Mouse (Mus musculus) kidney, adult 2 months (tissue): ENCODE data around the gene Ppp3ca. TPM values are rescaled to one million over a fixed set of nuclear protein-coding genes. Genes with fewer than 3 reads are reported as not detected.

Source experiments
- DNase-seq: peaks from one replicate; pipeline ENCODE4 v3.0.0; 2021
- H3K27ac ChIP-seq: fragments of 200-500 bp; 2 replicates; pipeline ENCODE4 v1.5.1; 2012; ENCODE audit warnings: low read depth, low read length, control low read depth, inconsistent platforms; ENCODE audit not compliant: insufficient read depth
- H3K27me3 ChIP-seq: fragments of 200-500 bp; replicated peaks from 2 replicates; pipeline ENCODE4 v1.6.1; 2012; ENCODE audit warnings: mild to moderate bottlenecking, moderate library complexity, low read length, inconsistent platforms; ENCODE audit not compliant: control insufficient read depth, insufficient read depth
- H3K36me3 ChIP-seq: fragments of 200-500 bp; 2 replicates; pipeline ENCODE4 v1.6.1; 2012; ENCODE audit warnings: mild to moderate bottlenecking, moderate library complexity, low read length, inconsistent platforms; ENCODE audit not compliant: control insufficient read depth, insufficient read depth
- H3K4me1 ChIP-seq: fragments of 200-500 bp; 2 replicates; pipeline ENCODE4 v1.6.1; 2011; ENCODE audit warnings: low read length; ENCODE audit not compliant: control insufficient read depth, insufficient read depth
- H3K4me3 ChIP-seq: fragments of 200-500 bp; 2 replicates; pipeline ENCODE4 v1.5.1; 2011; ENCODE audit warnings: mild to moderate bottlenecking, low read depth, low read length, control low read depth; ENCODE audit not compliant: insufficient read depth
- CTCF ChIP-seq: fragments of 200-500 bp; conservative IDR thresholded peaks from 2 replicates; pipeline ENCODE4 v1.5.1; 2011; ENCODE audit warnings: low read depth, mild to moderate bottlenecking, control low read depth, low read length, moderate library complexity, mixed read lengths; ENCODE audit not compliant: insufficient read depth, insufficient read length
- POLR2A ChIP-seq: fragments of 200-500 bp; IDR thresholded peaks from one replicate; pipeline ENCODE4 v1.6.1; 2011; ENCODE audit warnings: low read depth, low read length, control low read depth
- whole genome bisulfite sequencing: fragments of 180-500 bp; shearing (Covaris S2); methylation state at CpG from one replicate; pipeline ENCODE4 v1.1.7; 2018; 5-methylcytosine and 5-hydroxymethylcytosine counted together
- polyA plus RNA-seq: library from polyadenylated mRNA; depleted of rRNA; stranded (reverse); fragments of >200 nt; gene quantifications from 2 replicates; pipeline ENCODE4 v1.2.3, GENCODE M21; 2012

Ppp3ca gene
- polyA plus RNA-seq, 1 experiment: 14.0 TPM

- 49% methylated on average over 2 of the region's 2 CpGs for WGBS
- TF ChIP-seq CTCF (no peak), POLR2A (no peak)
- peak; percentile 67 for DNase-seq
Observed at GRCm38 (mm10) chr3:136668072-136668471, 1.9 kb upstream of the Ppp3ca start.

GRCm38 (mm10) chr3:136669231-136670109 lies 454 bp upstream of the Ppp3ca start:
- TF ChIP-seq CTCF (no peak), POLR2A (peak; percentile 96)
- peak overlapping the region; percentile 85 for H3K4me3 ChIP-seq
- H3K4me1 ChIP-seq: peaks cover 8% of the 10 kb centered on the region; the same call in 1 of the 2 replicates
- WGBS: under 1% methylated on average over 56 of the region's 56 CpGs
- no peaks in the 10 kb centered on the region for H3K36me3 ChIP-seq
- peak; percentile 100 for DNase-seq
- no peaks in the 10 kb centered on the region for H3K27me3 ChIP-seq
- peak overlapping the region; percentile 81 for H3K27ac ChIP-seq

More at GRCm38 (mm10) chr3:136668072-136668471, 1.9 kb upstream of the Ppp3ca start:
- Histone ChIP-seq H3K27ac (no peak overlapping the region), H3K4me3 (no peak overlapping the region), H3K27me3 (no peaks in the 10 kb centered on the region), H3K4me1 (0 out of 2 replicates have a peak, but pooled peaks cover 3% of the 10 kb centered on the region), H3K36me3 (no peaks in the 10 kb centered on the region)

GRCm38 (mm10) chr3:136670360-136671131 lies 622 bp downstream of the Ppp3ca start:
- no peak for TF ChIP-seq CTCF
- TF ChIP-seq POLR2A: no peak
- WGBS: under 1% methylated on average over 92 of the region's 92 CpGs
- Histone ChIP-seq H3K4me1 (peaks cover 8% of the 10 kb centered on the region; the same call in 1 of the 2 replicates), H3K27ac (peak overlapping the region; percentile 81), H3K27me3 (no peaks in the 10 kb centered on the region), H3K4me3 (peak overlapping the region; percentile 85), H3K36me3 (no peaks in the 10 kb centered on the region)
- peak; percentile 88 for DNase-seq

- WGBS: under 1% methylated on average over 47 of the region's 52 CpGs
- DNase-seq: peak; percentile 83
- Histone ChIP-seq H3K27me3 (no peaks in the 10 kb centered on the region), H3K4me3 (peak overlapping the region; percentile 85), H3K36me3 (no peaks in the 10 kb centered on the region), H3K27ac (peak overlapping the region; percentile 79), H3K4me1 (peaks cover 8% of the 10 kb centered on the region; the same call in 1 of the 2 replicates)
- TF ChIP-seq CTCF: no peak
- no peak for TF ChIP-seq POLR2A
Observed at GRCm38 (mm10) chr3:136671161-136671939, 1.4 kb downstream of the Ppp3ca start.

- Histone ChIP-seq H3K27ac (peak overlapping the region; percentile 79; the same call in 1 of the 2 replicates), H3K4me1 (peaks cover 8% of the 10 kb centered on the region; the same call in 1 of the 2 replicates), H3K4me3 (peak overlapping the region; percentile 85), H3K36me3 (no peaks in the 10 kb centered on the region), H3K27me3 (no peaks in the 10 kb centered on the region)
- TF ChIP-seq CTCF: no peak
- TF ChIP-seq POLR2A: no peak
- no peak for DNase-seq
- WGBS: 10% methylated on average over 5 of the region's 5 CpGs
Observed at GRCm38 (mm10) chr3:136671940-136672278, 2.0 kb downstream of the Ppp3ca start.

- Histone ChIP-seq H3K4me3 (no peak overlapping the region), H3K4me1 (peaks cover 8% of the 10 kb centered on the region; the same call in 1 of the 2 replicates), H3K27ac (no peak overlapping the region), H3K27me3 (no peaks in the 10 kb centered on the region), H3K36me3 (no peaks in the 10 kb centered on the region)
- WGBS: 70% methylated on average over 3 of the region's 3 CpGs
- DNase-seq: no peak
- TF ChIP-seq CTCF: no peak
- TF ChIP-seq POLR2A: no peak
Observed at GRCm38 (mm10) chr3:136672870-136673269, 2.9 kb downstream of the Ppp3ca start.
